Mouse (Mus musculus) ovary, postnatal 10 days (tissue): ENCODE data around the gene Mfap3l.
A peak's percentile ranks its signal among the peaks of the same experiment; 100 is the strongest.
"Not testable (repeated sequence)": the region's sequence is repeated elsewhere in the genome, so short reads cannot be mapped to it uniquely, and the experiment has no call there.

Source experiments
- DNase-seq: peaks from one replicate; pipeline ENCODE4 v3.0.0; 2022; ENCODE audit warnings: low spot score

Mfap3l gene

DNA sequence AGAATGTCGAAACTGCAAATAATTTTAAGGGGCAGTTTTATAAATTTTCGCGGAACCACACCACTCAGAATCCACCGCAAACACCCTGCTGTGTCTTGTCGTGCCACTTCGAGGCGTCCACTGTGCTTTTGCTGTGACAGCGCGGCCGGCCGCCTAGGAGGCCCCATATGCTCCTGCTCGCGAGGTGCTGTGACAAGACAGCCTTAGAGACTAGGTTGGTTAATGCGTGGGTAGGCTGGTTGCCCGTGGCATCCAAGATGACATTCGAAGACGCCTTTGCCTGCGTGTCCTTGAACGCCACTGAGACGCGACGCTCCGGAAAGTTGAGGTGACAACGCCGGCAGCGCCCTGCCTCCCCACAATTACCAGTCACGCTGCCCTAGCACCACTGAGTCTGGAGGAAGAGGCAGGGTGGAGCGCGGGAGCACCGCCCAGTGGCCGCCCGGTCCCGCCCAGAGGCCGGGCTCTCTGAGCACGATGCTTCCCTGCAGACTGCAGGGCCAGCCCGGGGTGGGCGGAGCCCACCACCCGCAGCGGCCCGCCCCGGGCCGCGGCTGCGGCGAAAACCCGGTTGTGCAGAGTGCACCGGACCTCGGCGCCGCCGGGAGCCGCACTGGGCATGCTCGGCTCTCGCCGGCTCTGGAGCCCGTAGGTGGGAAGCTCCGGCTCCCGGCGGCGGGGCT lies at the start of gene Mfap3l:
TSS of gene Mfap3l (plus strand) at position 578 of the 683 bp plus-strand sequence.
- peak; percentile 68 for DNase-seq

DNA sequence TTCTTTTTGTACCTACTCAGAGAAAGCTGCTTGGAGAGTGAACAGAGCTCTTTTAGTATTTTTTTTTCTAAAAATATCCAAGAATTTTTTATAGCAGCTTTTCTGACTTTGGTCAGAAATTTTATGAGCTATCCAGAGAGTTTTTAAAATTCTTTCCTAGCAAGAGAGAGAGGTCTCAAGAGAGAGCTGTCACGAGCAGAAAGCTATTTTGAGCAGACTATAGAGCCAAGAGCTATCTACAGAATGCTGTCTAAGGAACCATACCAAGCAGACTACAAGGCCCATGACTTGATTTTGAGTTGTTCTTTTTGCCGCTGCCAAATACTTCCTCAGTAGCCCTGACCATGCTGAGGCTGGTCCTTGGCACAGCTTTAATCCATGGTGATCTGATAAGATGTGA lies 49.3 kb upstream of the Mfap3l start:
- DNase-seq = no peak

DNA sequence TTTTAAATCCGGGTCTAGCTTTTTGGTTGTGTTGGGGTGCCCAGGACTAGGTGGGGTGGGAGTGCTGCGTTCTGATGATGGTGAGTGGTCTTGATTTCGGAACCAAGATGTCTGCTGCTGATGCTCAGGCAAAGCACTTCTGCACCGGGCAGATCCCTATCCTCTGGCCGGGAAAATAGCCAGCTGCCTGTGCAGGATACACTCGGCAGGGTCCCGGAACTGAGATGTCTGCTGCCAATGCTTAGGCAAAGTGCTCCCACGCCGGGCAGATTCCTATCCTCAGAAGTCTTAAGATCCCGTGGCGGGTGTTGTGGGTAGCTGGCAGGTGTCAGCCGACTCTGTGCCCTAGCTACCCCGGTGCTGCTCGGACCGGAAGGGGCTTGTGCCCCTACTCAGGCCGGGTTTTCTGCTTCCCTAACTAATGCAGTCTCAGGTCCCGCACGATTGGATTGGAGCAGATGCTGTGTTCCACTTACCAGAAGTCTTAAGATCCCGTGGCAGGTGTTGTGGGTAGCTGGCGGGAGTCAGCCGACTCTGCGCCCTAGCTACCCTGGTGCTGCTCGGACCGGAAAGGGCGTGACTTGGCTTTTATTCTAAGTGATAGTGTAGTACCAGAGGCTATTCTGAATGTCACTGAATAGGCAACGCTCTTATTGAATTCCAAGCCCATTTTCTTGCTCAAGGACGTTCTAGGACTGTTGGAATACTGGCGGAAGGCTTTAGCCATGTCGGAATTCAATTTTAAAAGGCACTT lies 41.1 kb upstream of the Mfap3l start:
- DNase-seq = not testable (repeated sequence)

DNA sequence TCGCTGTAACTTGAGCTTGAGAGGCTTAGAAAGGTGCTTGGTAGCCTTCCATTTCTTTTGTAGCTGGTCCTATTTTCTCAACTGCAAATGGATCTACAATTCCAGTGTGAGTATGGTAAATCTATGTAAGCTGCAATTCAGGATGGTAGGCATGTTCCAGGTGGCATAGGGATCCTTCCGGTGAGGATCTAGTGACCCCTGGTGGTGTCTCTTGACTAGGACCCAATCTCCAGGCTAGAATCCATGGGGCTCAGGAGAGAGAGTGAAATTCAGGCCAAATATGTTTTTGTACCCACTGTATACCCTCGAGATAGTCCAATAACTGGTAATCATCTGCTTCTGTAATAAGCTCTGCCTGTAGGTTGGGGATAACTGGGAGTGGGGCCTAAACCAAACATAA lies 37.9 kb upstream of the Mfap3l start:
- DNase-seq = no peak

DNA sequence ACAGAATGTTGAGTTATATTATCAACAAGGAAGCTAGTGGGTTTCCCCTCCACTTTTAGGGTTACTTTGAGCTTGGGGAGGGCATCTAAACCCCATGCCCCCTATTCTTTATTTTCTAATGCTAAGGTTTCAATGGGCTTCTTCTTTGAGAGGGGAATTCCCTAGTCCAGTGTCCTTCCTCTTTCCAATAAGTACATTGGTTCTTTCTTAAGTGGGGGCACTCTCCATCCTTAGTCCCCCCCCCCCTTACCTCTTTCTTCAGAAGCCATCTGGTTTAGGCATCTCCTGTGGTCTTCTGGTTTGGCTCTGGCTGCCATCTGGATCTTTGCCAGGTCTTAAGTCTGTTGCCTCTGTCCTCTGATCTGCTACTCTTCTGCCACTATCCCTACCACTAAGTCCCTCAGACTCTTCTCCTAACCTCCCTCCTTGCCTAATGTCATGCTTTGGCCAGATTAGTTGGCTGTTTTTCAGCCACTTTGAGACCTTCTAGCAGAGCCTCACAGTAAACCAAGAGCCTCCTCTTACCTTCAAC lies 21.0 kb upstream of the Mfap3l start:
- no peak for DNase-seq

DNA sequence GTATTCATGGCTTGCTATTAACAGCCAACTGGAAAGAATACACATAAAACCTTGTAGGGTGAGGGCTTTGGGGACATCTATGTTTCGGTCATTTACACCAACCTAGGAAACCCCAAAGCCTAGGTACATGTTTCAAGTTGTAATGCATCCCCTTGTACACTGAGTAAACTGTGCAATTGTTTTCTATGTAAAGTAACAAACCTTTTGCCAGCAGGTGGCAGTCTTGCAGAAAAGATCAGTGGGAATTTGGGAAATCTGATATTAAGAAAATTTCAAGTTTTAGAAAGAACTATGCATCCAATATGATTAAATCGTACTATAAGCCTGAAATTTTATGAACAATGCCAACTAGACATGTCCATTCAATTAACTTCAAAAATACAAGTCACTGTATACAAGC lies 15.7 kb upstream of the Mfap3l start:
- DNase-seq = no peak

DNA sequence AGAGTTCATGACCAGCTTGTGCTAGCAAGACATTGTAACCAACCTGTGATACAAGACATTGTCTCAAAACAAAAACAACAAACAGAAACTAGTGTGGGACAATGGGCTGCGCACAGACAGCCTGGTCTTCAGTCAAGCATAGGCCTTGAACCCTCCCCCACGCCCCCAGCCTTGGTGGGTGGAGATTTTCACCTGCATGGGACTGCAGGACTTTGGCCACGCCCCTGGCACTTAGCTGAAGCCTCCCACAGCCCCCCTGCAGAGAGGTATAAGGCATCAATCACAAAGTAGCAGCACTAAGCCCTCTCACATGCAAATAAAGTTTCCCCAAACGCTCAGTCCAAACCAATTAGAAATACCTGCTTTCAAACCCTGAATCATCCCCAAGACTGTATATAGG lies 11.1 kb upstream of the Mfap3l start:
- DNase-seq = no peak

DNA sequence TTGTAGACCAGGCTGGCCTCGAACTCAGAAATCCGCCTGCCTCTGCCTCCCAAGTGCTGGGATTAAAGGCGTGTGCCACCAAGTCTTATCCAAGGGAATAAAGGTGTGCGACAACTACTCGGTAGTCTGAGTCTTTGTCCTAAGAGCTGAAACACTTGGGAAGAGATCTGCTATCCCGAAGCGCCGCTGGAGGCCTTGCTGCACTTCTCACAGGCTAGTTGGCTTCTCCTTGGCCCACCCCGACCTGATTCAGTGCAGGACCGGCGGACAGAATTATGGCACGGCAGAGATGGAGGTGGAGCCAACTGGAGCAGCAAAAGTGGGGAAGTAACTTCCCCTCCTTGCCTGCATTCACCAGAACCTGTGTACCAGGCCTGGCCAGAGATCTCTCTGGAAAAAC lies 10.6 kb upstream of the Mfap3l start:
- no peak for DNase-seq

DNA sequence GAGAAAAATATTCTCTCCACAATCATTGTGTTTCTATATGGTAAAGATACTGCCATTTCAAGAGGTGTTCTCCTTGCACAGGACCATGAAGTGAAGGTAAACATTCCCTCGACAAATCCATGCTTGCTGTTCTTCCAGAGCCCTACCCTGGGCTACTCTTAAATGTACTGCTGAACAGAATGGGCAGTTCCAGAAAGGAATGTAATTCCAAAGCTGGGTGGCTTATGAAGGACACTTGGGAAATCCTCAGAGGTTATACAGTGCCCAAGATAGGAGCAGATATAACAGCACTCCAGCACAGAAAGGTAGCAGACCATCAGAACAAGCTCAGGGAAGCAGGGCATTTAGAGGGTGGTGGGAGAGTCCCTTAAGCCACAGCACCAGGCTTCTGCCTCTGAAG lies 9.2 kb upstream of the Mfap3l start:
- no peak for DNase-seq

DNA sequence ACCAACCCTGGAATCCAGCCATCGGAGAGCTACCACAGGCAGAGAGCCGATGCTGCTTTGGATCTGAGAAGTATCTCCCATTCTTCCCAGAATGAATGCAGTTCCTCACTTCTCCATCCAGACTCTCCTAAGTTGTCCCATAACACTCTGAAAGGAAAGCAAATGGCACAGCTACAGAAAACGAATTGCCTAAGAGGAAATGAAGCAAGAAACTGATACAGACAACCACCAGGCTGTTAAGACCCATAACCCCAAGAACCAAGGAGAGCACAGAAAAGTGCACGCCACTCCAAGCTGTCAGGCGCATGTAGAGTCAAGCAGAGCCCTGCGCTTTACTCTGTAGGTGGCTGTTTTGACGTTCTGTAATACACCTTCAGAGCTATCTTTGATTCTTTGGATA lies 7.9 kb upstream of the Mfap3l start:
- DNase-seq = no peak

DNA sequence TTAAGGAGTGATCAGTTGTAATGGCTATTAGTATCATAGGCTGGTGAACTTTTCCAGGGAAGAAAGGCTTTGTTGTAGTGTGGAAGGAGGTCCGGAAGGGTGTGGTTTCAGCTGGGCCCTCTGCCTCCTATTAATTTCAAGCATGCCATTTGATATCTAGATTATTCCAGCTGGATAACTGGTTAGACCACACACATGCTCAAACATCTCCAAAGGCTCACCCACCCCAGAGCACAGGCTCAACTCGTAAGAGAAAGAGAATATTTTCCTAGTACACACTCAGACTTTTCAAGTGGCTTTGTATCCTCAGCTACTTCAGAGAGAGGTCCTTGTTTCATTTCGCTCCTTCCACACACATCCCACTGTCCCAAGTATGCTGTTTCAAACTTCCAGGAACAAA lies 4.7 kb upstream of the Mfap3l start:
- DNase-seq = no peak

DNA sequence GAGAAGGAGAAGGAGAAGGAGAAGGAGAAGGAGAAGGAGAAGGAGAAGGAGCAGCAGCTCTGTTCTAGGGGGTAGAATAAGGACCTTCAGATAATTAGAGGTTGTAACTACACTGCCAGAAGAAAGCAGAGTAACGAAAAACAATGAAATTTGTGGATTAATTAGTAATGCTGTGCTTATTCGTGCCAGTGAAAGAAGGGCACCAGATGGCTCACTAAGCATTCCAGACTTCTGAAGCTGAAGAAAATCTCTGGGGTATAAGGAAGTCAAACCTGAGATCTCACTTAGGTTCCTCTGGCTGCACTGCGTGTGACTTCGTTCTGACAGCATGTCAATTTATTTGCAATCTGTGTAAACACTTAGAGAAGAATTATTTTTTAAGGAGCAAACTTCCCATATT lies 3.6 kb upstream of the Mfap3l start:
- DNase-seq = no peak

DNA sequence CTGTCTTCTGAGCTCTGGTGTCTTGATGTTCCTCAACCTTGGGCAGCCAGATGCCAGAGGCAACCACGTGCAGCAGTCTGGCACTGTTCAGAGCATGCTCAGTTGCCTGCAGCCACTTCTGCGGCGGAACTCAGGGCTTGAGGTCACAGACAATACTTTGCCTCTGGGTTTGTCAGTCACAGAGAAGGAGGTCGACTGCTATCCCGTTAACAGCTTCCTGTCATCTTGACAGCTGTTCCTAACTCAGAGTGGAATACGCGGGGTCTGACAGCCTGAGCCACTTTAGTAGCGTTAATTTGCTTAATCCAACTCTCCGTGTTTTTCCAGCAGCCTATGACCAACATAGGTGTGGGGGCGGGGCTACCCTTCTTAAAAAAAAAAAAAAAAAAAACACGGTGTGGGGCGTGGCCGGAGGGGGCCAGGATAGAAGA lies 1.1 kb upstream of the Mfap3l start:
- DNase-seq = peak; percentile 31

DNA sequence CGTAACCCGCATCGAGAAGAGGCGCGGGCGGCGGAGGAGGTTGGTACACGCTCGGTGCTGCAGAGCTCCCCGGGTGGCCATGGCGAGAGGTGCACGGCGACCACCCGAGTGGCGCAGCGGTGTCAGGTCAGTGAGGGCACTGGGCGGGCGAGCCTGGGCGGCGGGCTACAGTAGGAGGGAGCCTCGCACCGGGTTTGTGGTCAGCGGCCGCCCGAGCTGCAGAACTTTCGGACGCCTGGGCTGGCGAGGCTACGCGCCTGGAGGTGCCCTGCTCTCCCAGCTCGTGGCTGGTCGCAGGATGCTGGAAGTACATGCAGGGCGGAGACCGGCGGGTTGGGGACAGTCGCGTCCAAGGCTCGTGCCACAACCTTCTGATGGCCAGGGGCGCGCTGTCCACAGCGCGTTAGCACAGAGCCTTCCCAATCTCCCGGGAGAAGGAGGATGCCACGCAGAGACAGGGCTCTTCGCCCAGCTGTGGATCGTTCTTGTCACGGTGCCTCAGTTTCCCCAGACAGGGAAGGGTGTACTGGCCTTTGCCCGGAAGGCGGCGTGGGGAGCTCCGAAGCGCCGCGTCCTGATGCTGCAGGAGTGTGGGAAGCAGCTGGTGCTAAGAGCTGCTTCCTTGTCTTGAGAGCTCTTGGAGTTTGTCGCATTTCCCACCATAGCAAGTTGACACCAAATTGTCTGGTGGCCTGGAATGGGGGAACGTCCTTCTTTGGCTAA lies 467 bp downstream of the Mfap3l start:
- DNase-seq = no peak

DNA sequence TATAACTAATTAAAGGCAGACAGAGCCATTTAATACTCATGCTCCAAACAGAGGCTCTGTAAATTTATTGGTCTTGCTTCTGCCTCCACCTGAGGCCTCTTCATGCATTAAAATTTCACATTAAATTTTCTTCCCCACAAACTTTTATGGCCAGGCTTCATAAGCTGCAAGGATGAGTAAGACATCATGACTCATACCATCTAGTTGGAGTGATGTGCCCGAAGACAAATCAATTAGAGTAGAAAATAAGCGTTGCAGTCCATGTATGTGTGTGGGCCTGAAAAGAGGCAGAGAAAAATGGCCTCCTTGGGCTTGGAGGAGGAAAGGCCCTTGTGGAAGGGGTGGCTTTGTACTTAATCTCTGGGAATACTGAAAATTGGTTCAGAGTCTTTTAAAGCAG lies 2.3 kb downstream of the Mfap3l start:
- DNase-seq = no peak

DNA sequence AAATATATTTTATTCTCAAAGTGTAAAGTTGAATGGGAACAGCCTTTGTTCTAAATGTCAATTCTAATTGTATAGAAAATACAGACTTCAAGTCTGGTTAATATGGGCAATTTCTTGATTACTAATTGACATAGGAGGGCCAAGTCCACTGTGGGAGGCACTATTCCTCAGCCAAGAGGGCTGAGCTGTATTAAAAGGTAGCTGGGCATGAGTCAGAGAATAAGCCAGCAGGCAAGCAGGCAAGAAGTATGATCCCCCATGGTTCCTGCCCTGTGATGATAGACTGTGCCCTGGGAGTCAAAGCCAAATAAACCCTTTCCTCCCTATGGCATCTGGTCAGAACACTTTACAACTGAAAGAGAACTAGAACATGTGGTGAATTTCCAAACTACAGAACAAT lies 3.2 kb downstream of the Mfap3l start:
- DNase-seq = no peak

DNA sequence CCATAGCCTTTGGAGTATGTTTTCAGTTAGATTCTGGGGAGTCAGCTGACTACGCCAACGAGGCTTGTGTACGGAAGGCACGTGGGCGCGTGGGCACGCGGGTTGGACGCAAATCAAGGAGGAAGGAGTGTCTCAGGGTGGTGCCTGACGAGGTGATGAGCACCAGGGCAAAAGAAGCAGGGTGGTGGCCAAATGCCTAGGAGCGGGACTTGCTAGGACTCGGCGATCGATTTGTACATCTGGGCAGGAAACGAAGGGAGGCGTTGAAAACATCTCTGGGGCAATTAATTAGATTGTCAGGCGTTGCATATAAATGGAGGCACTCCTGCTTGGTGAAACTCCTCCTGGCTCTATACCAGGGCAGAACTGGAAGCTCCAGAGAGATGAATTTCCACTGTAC lies 7.4 kb downstream of the Mfap3l start:
- no peak for DNase-seq

DNA sequence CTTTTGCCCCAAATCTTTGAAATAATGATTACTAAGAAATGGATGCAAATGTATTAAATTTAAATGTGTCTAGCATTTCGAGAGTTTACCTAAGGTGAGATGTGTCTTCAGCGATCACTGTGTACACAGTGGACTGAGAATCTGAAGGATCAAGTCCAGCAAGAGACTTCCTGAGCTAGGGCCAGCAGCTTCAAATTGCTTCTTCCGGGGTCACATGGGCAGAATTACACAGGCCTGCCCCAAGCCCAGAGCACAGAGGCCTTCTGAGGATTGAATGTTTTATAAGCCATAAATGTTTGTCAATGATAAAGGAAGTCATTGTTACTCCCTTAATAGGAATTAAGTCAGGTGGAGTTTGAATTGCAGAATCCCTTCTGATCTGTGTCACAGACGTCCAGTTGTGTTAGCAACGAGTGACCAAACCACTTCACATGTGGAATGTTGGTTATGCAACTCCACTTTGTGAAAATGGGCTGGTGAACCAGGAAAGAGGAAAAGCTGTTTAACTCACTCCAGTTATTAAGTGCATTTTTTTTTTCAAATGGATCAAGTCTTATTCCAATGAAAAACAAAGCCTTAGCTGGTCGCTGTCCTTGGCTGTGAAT lies 10.9 kb downstream of the Mfap3l start:
- DNase-seq = no peak

DNA sequence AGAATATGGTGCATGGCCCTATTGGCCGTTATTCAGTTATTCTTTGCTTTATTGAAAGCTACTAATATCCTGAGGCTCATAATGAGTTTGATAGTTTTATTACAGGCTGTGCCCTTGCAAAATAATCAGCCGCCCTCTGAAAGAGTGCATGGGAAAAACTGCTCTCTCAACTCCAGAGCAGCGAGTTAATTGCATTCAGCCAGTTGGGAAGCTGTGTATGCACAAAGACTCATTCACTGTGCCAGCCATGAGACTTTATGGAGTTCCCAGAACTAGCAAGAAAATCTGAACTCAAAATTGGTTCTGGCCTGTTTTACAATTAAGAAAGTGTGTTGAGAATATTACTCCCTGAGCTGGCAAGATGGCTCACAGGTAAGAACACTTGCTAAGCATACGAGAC lies 12.5 kb downstream of the Mfap3l start:
- DNase-seq = no peak

DNA sequence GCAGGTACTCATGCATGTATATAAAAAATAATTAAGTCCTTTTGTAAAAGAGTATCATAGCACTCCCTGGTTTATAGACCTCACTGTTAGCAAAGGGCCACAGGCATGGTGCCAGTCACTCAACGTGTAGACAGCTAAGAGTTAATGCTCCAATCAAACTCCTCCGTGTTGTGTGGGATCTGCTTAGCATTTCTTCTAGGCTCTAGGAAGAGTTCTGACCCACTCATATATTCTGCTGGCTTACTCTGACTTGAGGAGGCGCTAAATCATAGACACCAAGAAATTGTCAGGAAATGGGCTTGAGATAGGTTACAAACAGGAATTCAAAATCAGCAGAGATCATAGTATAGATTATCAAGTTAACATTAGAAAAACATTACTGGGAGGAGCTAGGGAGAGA lies 13.3 kb downstream of the Mfap3l start:
- no peak for DNase-seq

DNA sequence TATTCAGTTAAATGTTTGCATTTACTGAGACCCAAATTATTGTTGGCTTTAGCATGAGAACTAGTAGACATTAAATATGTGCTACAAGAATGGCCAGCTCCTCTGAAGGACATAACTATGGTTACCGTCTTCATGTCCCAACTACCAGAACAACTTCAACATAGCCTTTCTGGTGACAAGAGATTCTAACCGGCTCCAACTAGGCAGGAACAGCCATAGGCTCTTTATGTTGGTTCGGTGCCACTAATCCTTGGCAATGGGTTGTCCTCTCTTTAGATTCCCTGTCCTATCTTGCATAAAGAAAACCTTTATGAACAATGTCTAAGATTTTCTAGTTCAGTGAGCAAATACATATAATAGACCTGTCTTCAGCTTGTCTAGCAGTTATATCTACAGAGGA lies 14.7 kb downstream of the Mfap3l start:
- no peak for DNase-seq

DNA sequence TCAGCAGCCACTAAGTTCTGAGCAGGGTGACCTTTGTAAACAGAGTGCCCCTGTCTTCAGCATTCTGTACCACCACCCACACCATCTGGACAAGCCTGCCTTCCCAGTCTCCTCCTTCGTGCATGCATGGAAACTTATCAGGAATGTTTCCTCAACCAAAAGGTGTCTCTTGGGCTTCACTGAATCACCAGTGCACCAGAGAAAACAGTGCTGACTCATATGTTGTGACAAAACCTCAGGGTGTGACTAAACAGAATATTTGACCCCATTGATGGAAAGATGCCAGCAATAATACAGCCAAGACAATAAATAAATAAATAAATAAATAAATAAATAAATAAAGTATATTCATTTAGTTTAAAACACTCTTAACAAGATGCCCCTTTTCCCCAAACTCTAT lies 16.5 kb downstream of the Mfap3l start:
- no peak for DNase-seq

DNA sequence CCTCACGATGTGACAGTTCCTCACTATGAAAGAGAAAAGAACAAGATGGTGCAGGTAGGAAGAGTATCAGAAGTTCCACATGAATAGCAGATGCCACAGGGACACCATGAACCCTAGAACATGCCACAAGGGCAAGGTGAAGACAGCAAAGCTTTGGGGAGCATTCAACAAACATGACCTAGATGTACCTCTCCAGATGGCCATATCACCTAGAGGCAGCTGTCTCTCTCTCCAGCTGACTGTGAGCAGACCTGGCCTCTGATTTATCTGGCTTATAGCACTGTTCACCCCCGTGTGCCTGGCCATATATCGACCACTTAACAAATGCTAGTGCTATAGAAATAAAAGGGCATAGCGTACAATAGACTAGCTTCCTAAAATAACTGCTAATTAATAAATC lies 17.5 kb downstream of the Mfap3l start:
- no peak for DNase-seq
